Mouse (Mus musculus) gastrocnemius, postnatal 25 days (tissue): ENCODE measurements at regions not wholly inside any gene's neighbourhood (a gene's known extent, or its start where the extent isn't known, plus 50 kb on each side); places are given as distances from the start of the nearest gene placed in this dataset.

Experiments
- DNase-seq: peaks from one replicate; pipeline ENCODE4 v3.0.0; 2022

DNA sequence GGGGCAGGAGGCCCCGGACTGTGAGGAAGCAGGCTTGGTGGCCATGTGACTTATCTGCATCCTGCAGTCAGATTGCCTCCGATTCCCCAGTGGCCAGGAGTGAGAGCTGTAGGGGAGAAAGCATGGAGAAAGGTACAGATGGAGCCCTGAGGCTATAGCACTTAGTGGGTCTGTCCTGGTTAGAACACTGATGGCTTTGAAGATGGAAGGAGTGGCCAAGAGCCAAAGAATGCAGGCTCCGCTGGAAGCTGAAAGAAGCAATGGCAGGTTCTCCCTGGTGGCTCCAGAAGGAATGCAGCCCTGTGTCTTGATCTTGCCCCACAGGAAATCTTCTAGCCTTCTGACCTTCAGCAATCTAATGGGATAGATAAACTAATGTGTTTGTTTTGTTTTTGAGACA, 926.3 kb downstream of the 4930447A16Rik start:
- no peak for DNase-seq

DNA sequence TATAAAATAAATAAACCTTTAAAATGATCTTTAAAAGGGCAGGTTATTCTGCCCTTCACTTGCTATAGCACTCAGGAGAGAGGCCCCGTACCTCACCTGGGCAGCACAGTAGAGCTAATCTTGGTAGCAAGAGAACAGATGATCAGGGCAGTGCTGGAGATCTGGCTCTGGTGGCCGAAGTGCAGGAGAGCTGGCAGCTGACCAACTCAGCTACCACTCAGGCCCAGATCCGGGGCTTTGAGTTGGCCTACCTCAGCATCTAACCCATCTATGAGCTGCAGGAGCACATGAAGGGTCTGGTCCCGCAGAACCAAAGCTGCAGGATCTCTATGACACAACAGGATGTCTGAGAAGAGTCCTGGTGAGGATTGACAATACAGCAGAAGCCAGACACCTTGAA, 928.0 kb downstream of the 4930447A16Rik start:
- no peak for DNase-seq

DNA sequence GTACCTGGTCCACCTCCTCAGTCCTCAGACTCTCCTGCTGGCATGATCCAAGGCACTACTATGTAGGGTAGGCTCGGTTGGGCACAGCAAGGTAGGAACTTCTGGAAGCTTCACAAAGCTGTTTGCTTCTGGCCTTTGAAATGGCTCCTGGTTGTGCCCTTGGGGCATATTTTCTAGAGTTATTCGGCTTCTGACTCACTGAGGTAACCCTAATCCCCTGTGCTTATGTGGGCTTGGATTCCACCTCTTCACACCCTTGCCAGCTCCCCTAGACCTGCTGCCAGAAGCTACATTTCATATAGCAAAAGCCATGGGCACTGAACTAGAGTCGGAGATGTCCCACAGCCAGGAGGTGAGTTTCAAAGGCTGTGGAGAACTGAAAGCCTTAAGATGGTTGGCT, 933.7 kb downstream of the 4930447A16Rik start:
- no peak for DNase-seq

DNA sequence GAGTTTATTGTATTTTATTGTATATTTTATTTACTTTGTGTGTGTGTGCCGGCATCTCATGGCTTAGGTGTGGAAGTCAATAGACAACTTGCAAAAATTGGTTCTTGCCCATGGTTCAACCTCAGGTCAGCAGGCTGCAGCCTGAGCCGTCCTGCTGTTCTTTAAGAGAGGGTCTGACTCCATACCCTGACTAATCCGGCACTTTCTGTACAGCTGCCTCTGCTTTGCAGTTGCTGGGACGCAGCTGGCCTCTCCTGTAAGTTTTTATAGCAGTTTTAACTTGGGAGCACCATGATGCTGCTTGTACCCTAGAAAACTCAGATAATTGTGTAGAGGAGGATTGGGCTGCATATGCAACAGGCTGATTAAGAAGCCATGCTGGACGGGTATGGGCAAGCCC, 938.2 kb downstream of the 4930447A16Rik start:
- DNase-seq: no peak

DNA sequence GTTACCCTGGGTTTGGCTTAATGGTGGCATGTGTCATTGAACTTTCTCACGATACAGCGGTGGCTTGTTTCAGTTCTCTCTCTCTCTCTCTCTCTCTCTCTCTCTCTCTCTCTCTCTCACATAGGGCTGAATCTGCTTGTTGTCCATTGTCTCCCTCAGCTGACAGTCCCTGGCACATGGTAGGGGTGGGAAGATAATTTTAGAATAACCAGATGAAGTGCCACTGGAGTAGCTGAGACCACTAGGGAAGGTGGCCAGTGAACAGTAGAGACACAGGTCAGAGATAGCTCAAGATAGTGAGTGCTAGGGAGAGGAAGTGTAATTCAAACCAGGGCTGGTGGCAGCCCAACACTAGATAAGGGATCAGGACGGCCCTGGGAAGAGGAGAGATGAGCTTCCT, 938.7 kb downstream of the 4930447A16Rik start:
- no peak for DNase-seq

DNA sequence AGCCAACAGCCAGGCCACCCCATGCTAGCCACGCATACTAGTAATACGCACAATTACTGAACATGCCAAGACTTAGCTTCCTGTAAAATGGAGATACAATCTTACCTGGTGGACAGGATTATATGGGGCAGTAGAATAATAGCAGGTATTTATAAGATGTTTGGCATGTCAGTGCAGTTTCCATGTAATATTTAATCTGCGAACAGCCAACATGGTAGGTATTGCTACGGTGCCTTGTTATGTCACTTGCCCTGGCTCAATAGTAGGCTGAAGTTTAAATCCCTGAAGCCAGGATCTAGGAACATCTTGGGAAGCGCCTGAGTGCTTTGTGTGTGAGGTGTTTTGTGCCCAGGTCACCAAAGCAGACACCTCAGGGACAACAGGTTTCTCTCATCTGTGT, 942.3 kb downstream of the 4930447A16Rik start:
- DNase-seq: no peak

DNA sequence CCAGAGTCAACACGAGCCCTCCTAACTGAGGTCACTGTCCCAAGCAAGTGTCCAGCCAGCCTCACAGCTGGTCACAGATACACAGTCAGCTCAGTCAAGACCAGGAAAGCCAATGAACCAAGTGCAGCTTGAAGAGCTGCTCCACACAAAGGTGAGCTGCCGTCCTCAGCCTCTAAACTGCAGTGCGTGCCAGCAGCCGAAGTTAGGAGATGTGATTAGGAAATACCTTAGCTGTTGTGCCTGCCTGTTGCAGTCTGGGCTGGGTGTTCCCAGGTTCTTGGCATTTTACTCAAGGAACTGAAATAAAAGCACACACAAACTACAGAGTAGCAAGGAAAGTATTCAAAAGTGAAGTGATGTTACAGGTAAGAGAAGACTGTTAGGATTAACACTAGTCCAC, 942.9 kb downstream of the 4930447A16Rik start:
- DNase-seq: no peak

DNA sequence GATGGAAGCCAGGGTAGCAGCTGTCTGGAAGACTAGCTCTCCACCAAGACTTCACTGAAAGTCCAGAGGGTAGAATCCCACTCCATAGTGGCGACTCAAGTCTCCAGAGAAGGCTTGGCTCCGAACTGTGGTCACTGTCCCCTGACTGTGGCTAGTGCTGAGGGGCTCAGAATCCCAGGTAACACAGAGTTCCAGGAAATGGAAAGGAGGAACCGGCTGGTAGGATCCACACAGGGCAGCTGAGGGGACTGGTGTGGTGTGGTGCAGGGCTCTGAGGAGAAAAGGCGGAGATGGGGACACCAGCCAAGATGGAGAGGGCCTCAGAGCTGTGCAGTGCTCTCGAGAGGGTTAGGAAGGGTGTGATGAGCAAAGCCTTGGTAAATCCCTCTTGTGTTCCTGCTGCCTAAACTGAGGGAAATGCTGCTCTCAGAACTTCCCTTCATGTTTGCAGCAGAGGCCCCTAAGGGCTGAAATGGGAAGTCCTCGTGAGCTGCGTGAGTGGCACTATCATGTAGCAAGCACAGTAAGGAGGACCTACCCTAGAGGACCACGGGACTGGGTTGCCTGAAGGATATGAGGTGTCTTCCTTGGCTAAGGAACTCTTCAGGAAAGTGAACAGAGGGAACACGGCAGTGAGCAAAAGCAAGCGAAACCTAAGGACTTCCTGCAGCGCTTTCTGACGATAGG, 946.2 kb downstream of the 4930447A16Rik start:
- no peak for DNase-seq

DNA sequence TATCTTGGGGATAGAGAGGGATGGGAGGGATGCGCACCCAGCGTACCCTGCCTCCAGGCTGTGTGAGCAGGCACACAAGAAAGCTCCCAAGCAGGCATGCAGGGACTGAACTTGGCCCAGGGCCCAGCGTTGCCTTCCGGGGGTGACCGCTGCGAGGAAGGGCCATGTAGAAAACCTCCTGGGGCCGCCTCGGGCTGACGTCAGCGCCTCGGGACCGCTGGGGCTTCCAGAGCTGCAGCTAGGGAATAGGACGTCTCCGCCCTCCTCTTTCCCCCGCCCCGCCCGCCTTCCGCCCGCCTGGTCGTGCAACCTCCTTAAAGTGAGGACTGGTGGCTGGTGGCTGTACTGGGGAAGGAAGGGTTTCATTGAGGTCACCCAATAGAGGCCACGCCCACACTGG, 948.4 kb downstream of the 4930447A16Rik start:
- peak; percentile 78 for DNase-seq

DNA sequence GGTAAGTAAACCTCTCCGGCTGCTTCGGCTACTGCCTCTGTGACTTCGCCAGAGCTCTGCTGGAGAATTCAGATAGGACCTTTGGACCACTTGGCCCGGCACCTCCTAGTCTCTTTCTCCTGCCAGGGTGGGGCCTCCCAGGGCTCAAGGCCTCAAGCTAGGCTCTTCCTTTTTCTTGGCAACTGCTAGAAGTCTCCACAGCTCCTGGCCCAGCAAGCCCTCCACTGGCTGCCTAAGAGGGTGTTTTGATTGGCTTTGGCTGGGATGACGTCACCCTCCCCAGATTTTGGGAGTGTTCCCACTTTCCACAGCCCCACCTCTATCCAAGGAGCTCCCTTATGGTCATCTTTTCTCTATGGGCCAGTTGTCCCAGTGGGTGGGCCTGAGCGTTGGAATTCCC, 949.4 kb downstream of the 4930447A16Rik start:
- DNase-seq: peak; percentile 89

DNA sequence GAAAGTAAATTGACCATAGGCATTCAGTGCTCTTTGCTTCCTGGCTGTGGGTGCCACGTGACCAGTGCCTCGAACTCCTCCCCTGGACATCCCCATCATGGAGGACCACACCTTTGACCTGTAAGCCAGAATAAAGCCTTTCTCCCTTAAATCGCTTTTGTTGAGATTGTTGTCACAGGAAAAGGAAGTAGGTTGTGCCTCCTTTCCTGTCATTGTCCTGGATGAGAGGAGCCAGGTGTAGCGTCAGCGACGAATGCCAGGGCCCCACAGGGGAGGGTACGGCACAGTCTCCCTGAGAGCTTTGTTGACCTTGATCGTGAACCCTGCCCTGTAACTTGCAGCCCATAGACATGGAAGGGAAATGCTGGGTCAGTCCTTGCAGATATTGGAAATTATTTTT, 952.8 kb downstream of the 4930447A16Rik start:
- peak; percentile 33 for DNase-seq

DNA sequence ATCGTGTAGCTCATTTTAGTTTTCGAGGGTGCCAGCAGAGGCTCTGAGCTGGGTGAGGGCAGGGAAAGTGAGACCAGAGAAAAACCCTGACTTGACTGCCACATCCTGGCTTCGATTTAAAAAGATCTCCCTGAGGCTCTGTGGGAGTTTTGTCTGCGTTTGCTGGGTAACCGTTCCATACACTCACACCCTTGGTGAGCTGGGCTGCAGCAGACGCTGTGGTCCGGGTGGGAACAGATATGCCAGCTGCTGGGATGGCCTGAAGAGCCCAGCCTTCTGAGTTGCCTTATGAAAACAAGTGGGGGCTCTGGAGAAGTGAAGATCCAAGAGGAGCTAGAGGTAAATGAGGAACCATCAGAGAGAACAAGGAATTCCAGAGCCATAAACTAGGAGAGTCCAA, 962.3 kb downstream of the 4930447A16Rik start:
- DNase-seq: no peak

DNA sequence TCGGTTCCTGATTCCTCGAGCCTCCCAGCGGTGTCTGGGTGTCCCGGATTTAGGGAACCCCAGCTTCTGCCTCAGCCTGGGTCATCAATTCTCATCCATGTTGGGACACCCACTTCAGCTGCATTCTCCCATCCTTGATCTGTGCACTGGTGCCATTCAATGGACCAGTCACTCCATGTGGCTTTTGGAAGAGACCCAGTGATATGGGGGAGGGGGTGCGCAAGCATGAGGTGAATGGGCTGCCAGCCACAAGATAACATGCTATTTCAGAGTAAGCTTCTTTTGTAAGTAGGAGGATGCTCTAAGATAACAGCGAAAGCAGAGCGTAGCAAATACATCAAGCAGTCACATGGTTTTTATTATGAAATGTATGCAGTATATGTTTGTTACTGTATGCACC, 963.1 kb downstream of the 4930447A16Rik start:
- DNase-seq: no peak

DNA sequence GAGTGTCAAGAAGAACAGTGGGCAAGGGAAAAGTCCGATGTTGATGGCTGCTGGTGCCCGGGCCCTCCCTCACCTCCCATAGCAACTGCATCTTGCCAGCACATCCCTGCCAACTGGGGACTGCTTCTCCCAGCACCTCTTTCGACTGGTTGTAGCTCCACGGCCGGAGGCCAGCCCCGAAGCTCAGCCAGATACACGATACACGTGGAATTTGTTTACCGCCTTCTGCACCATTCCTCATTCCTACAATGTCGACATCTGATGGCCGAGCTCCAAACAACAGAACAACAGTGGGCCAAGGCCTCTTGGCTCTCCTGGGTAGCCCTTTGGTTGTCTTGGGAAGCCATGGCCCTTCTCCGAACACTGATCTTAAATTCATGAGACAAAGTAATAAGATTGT, 965.1 kb downstream of the 4930447A16Rik start:
- DNase-seq: peak; percentile 74

DNA sequence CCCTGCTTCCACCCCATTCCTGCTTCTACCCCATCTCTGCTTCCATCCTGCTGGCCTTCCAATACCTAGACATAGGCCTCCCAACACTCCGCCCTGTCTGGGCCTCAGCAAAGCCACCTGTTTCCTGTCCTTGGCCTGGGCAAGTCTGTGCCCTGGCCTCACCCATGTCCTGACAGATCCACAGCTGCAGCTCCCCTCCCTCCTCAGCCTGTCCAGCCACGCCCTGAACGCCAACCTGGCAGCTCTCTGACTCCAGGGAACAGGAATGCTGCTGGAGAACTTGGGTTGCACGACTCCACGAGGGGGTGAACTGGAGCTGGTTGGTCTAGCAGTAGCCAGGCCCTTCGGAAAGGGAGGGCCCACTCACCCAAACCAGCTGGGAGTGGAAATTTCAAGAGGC, 966.1 kb downstream of the 4930447A16Rik start:
- DNase-seq: peak; percentile 82

DNA sequence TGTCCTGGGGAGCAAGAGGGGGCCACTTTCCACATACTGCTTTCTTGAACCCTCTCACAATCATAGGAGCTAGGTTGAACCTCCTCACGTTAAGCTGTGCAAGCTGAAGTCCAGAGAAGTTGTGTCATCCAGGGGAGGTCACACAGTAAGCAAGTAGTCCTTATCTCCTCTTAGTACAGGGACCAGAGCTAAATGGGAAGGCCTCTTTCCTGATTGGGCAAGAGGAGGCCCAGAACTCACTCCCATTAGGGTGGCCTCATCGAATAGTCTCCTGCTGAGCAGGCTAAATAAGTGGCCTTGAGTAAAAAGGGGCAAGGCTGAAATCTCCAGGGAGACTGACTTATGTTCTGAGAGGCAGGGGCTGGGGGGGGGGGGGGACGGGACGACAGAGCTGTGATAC, 966.5 kb downstream of the 4930447A16Rik start:
- no peak for DNase-seq

DNA sequence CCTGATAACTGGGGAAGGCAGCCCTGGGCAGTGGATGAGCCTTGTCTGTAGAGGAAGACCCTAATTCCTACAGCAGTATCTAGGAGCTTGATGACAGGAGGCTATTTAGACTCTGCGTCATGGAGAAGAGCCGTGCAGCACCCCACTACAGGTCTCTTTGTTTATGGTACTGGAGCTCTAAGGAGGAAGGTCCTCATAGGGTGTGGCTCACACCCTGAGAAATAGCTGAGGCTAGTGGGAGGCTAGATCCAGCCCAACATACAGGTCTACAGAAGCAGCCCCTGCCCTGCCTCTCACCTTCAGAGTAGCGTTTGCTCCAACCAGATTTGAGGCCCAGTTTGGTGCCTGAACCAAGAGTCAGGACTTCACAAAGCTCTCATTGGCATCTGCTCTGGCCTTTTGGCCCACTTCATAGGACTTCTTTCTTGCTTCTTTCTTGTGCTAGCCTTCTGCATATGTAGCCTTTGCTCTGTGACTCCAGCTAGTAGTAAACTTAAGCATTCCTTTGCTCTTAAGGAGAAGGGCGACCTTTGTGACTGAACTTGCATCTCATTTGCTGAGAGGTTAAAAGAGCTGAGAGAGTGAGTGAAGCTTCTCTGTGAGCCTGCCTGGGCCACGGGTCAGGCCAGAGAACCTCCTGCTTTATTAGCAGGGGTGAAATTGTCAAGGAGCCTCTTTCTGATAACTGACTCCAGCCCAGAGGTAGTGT, 967.2 kb downstream of the 4930447A16Rik start:
- no peak for DNase-seq

DNA sequence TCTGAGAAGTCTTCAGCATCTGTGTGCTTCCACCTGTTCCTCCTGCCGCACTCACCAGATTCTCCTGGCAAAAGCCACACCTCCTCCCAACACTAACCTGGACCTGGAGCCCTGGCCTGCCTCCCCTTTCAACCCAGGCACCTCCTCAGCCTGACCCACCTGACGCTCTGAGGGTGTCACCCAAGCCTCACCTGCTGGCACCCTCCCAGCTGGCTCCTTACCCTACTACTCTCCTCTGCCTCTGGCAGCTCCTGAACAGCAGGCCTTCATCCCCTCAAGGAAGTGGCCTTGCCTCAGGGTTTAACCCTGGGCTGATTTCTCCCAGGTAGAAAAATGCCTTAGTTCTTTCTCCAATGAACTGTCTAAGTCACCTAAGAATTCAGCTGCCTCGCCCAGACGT, 973.5 kb downstream of the 4930447A16Rik start:
- DNase-seq: no peak

DNA sequence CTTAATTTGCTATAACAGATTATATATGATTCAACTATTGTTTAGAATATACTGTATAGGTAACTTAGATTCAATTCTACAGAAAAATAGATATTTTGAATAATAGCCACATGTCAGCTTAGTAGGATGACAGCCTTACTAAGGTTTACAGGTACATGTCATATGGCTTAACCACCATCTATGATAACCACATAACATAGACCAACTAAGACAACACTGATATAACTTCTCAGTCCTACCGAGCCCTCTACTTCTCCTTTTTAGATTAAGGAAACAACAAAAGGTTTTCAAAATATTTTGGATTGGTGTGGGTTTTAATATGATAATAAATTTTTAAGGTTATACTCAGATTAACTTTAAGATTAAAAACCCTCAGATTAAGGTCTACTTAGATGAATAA, 977.4 kb downstream of the 4930447A16Rik start:
- no peak for DNase-seq

DNA sequence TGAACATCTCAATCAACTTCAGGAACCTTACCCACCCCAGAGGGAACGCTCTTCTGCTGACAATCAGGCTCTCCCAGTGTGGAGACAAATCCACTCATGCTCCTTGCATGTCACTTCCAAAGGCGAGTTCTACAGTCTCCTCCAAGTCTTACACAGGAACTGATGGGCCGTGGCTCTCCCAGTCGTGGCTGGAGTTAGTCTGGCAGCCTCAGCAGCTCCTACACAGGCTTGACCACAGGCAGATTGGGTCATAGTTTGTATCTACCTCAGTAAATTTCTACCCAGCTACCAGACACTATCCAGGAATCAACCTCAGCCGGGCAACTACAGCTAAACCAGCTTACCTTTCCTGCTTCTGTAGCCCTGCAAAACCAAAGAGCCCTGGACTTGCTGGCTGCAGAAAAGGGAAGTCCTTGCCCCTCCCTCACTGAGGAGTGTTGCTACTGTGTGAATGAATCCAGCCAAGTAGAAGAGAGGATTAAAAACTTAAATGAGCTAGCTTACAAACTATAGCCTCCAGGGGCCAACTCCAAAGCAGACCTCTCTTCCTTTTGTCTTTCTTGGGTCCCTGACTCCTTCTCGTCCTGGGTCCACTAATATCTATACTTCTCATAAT, 978.5 kb downstream of the 4930447A16Rik start:
- DNase-seq: no peak

DNA sequence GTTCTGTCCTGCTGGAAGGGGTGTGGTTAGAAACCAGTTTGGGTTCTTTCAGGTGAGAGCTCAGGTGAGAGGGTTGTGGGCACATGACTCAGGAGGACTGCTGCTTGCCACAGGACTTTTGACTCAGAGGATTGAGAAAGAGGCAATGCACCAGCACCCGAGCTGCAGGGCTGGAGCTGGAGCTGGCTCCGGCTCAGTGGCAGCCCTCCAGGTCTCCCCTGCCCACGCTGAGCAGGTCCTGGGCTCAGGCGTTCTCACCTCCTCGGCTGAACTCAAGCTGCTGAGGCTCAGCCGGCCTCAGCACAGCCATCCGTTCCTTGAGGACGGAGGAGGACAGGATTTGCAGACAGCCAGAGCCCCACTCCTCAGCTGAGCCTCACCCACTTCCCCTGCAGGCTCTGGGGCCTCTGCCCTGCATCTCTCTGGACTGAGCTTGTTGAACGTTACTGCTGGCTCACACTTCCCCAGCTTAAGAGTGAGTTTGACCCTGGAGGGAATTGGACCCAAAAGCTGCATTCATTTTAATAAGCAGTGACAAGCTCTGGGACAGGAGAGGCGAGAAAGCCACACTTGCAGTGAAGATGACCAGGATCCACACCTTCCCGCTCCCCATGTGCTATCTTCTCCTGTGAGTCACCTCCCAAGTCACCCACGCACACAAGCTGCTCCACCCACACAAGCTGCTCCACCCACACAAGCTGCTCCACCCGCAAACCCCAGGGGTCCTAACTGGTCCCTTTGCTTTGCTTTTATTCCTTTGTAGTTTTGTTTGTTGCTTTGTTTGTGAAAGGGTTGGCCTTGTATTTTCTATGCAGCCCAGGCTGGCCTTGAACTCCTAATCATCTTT, 981.0 kb downstream of the 4930447A16Rik start:
- no peak for DNase-seq

DNA sequence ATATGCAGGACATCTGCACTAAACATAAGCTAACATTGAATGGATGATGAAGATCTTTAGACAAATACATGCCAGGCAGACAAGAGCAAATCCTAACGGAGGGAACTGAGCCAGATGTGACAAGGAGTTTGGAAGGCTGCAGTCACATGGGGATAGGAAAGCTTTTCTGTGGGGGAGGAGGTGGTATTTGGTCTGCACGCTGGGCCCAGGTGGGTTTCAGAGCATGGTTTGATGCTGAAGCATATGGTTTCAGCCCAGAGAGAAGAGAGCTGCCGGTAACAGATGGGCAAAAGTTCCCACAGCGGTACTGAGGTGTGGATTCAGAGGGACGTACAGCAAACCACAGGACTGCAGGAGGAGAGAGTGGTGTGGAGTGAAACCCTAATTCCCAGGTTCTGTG, 982.1 kb downstream of the 4930447A16Rik start:
- DNase-seq: no peak

DNA sequence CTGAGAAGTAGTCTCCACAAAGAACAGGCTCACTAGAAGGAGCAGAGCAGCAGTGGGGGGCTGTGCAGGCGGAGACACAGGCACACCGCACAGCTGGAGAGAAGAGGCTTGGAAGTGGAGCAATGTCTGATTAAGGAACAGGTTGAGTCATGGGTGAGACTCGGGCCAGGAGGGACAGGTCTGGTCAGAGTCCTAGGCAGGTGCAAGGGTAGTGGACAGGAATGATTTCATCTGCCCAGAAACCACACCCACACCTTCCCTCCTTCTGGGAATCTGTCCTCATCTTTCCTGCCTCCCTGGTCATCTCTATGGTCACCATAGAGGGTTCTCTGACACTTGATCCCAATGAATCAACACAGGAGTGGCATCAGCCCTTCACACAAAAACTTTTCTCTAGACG, 983.8 kb downstream of the 4930447A16Rik start:
- no peak for DNase-seq
